Mouse (Mus musculus): ENCODE measurements around the gene Lcp2.

Gene Lcp2

GRCm38 (mm10) chr11:34048375-34049124, 1.8 kb downstream of the Lcp2 start:
- no peak for DNase-seq

- DNase-seq: no peak
Observed at GRCm38 (mm10) chr11:34049125-34049379, 2.3 kb downstream of the Lcp2 start.

GRCm38 (mm10) chr11:34050063-34050462, 3.3 kb downstream of the Lcp2 start:
- peak; percentile 60 for DNase-seq

GRCm38 (mm10) chr11:34050643-34051042, 3.9 kb downstream of the Lcp2 start:
- DNase-seq: no peak

GRCm38 (mm10) chr11:34053031-34053818, 6.5 kb downstream of the Lcp2 start:
- no peak for DNase-seq

GRCm38 (mm10) chr11:34054031-34054727, 7.5 kb downstream of the Lcp2 start:
- no peak for DNase-seq

GRCm38 (mm10) chr11:34056715-34057114, 10.0 kb downstream of the Lcp2 start:
- no peak for DNase-seq

GRCm38 (mm10) chr11:34058332-34058731, 11.6 kb downstream of the Lcp2 start:
- no peak for DNase-seq

- no peak for DNase-seq
Observed at GRCm38 (mm10) chr11:34058960-34059359, 12.2 kb downstream of the Lcp2 start.

- no peak for DNase-seq
Observed at GRCm38 (mm10) chr11:34061740-34062139, 15.0 kb downstream of the Lcp2 start.

- peak; percentile 48 for DNase-seq
Observed at GRCm38 (mm10) chr11:34063257-34063656, 16.5 kb downstream of the Lcp2 start.

GRCm38 (mm10) chr11:34063702-34064485, 17.2 kb downstream of the Lcp2 start:
- DNase-seq: peak; percentile 87

- DNase-seq: no peak
Observed at GRCm38 (mm10) chr11:34070596-34070995, 23.9 kb downstream of the Lcp2 start.

- no peak for DNase-seq
Observed at GRCm38 (mm10) chr11:34072309-34072708, 25.6 kb downstream of the Lcp2 start.

GRCm38 (mm10) chr11:34073776-34074175, 27.1 kb downstream of the Lcp2 start:
- peak; percentile 72 for DNase-seq

- DNase-seq: peak; percentile 74
Observed at GRCm38 (mm10) chr11:34077870-34078269, 31.1 kb downstream of the Lcp2 start.

GRCm38 (mm10) chr11:34078581-34078980, 31.9 kb downstream of the Lcp2 start:
- DNase-seq: peak; percentile 67

- DNase-seq: no peak
Observed at GRCm38 (mm10) chr11:34079542-34080464, 33.1 kb downstream of the Lcp2 start.

- no peak for DNase-seq
Observed at GRCm38 (mm10) chr11:34083795-34084194, 37.1 kb downstream of the Lcp2 start.

GRCm38 (mm10) chr11:34084639-34085038, 37.9 kb downstream of the Lcp2 start:
- DNase-seq: no peak

GRCm38 (mm10) chr11:34086164-34086751, 39.5 kb downstream of the Lcp2 start:
- DNase-seq: no peak

Data from thymus, postnatal 14 days (tissue).